Mouse (Mus musculus): ENCODE data around the gene Mgst2.

DNA sequence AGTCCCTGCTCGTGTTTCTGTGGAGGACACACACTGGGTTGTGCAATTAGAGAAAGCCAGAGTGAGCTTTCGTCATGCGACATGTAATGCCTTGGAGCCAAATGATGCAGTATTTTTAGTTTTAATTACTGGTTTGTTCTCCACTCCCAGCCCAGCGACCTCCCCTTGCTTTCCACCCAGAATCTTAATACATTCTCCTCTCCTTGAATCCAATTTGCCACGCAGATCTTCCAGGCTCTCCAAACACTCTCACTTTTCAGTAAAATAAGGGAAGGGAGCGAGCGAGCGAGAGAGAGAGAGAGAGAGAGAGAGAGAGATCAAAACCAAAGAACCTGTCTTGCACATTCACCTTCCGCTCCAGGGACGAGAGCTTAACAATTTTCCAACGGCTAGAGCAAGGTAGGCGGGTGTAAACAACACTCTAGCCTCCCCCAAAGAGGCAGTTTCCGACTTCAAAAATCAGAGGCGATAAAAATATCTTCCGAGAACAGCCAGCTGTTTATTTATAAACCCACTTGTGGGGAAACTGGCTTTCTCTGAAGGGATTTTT lies 40.6 kb downstream of the Mgst2 start:
- TF ChIP-seq CTCF (IDR thresholded peaks at IDR 0.05; ENCODE audit: control insufficient read depth, insufficient read depth, low read length) (no peak), POLR2A (IDR thresholded peaks at IDR 0.05; ENCODE audit: borderline replicate concordance, control insufficient read depth, low read depth, low read length) (no peak)

Data from bone marrow, adult 2 months (tissue).